Mouse (Mus musculus) stomach, embryonic 16.5 days (tissue): Measurements from ENCODE around the gene Serpinc1. TPM values are rescaled to one million over a fixed set of nuclear protein-coding genes. Genes with fewer than 3 reads are reported as not detected.
A peak's percentile ranks its signal among the peaks of the same experiment; 100 is the strongest.

Experiments used
- ATAC-seq: fragments of 200-750 bp; cut with Nextera tagmentation; 2 replicates; pipeline ENCODE4 v1.8.0; 2017; ENCODE audit warnings: moderate number of reproducible peaks, moderate TSS enrichment; ENCODE audit not compliant: insufficient read depth, low FRiP score
- H3K27ac ChIP-seq: fragments of 300-500 bp; sonication (generic); 2 replicates; pipeline ENCODE4 v1.5.1; 2014; ENCODE audit warnings: low read length
- H3K27me3 ChIP-seq: fragments of 300-500 bp; sonication (generic); 2 replicates; pipeline ENCODE4 v1.6.1; 2014; ENCODE audit warnings: low read length, control low read depth, mixed read lengths; ENCODE audit not compliant: control insufficient read depth, insufficient read depth
- H3K36me3 ChIP-seq: fragments of 300-500 bp; sonication (generic); 2 replicates; pipeline ENCODE4 v1.6.1; 2014; ENCODE audit warnings: low read length; ENCODE audit not compliant: control insufficient read depth, insufficient read depth
- H3K4me1 ChIP-seq: fragments of 300-500 bp; sonication (generic); 2 replicates; pipeline ENCODE4 v1.6.1; 2014; ENCODE audit warnings: low read length, control low read depth, mixed read lengths; ENCODE audit not compliant: control insufficient read depth, insufficient read depth
- H3K4me2 ChIP-seq: fragments of 300-500 bp; sonication (generic); 2 replicates; pipeline ENCODE4 v1.6.1; 2014; ENCODE audit warnings: low read depth, low read length, mixed read lengths
- H3K4me3 ChIP-seq: fragments of 300-500 bp; sonication (generic); replicated peaks from 2 replicates; pipeline ENCODE4 v1.5.1; 2014; ENCODE audit warnings: mild to moderate bottlenecking, low read length
- H3K9ac ChIP-seq: fragments of 300-500 bp; sonication (generic); 2 replicates; pipeline ENCODE4 v1.6.1; 2014; ENCODE audit warnings: low read length
- H3K9me3 ChIP-seq: fragments of 300-500 bp; sonication (generic); replicated peaks from 2 replicates; pipeline ENCODE4 v1.6.1; 2016; ENCODE audit warnings: low read length, control low read depth; ENCODE audit not compliant: control insufficient read depth
- WGBS: fragments of 180-500 bp; shearing (Covaris S2); extraction: QIAGEN DNeasy Blood & Tissue Kit; methylation state at CpG from one replicate; pipeline ENCODE4 v1.1.7; 2014; 5-methylcytosine and 5-hydroxymethylcytosine counted together
- polyA plus RNA-seq: library from polyadenylated mRNA; unstranded; fragments of >200 nt; fragmentation: Nextera tagmentation; extraction: Ambion mirVana; gene quantifications from 2 replicates; pipeline ENCODE4 v1.2.1, GENCODE M21; 2015

The Serpinc1 gene
- polyA plus RNA-seq, 1 experiment from 2014 or later: 40.6 TPM

DNA sequence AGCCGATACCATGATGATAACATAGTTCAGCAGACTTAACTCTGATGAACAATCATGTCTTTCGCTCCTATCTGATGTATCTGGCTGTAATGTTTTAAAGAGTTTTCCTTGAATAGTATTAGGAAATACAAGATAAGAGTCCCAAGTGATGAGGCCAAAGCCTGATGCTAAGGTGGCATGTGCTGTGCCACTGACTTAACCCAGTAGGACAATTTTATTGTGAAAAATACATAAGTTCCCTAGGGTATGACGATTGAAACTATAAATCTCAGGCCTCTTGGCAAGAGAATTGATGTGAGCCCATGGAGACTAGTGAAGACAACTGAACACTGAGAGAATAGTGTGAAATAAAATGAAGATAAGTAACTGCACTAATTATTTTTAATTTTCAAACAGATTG is 59.2 kb downstream of the Serpinc1 start:
- H3K4me2 ChIP-seq: peak overlapping the region; percentile 72
- peaks cover 25% of the 10 kb centered on the region for H3K36me3 ChIP-seq
- H3K4me3 ChIP-seq: peak overlapping the region; percentile 41
- no peaks in the 10 kb centered on the region for H3K9me3 ChIP-seq
- ATAC-seq: no peak
- peaks cover 9% of the 10 kb centered on the region for H3K4me1 ChIP-seq
- no peaks in the 10 kb centered on the region for H3K27me3 ChIP-seq
- H3K9ac ChIP-seq: peak overlapping the region; percentile 69
- 25% methylated on average over 3 of the region's 3 CpGs for WGBS
- peak overlapping the region; percentile 52 for H3K27ac ChIP-seq

DNA sequence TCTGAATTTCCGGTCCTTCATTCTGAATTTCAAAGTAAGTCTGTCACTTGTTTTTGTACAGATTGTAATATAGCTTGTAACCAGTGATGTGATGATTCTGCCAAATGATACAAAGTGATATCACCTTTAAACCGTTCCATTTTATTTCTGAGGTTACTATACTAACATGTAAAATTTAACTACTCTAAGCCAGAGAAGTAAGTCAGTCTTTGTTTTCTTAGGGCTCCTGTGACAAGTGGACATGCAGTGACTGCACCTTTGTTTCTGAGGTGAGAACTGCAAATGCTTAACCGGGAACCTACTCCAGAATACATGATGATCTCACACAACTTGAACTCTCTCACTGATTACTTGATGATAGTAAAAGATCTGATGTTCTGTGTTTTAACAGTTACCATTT is 59.6 kb downstream of the Serpinc1 start:
- Histone ChIP-seq H3K4me2 (peak overlapping the region; percentile 72), H3K27ac (no peak overlapping the region), H3K4me1 (peaks cover 9% of the 10 kb centered on the region), H3K9me3 (no peaks in the 10 kb centered on the region), H3K36me3 (peaks cover 25% of the 10 kb centered on the region), H3K4me3 (peak overlapping the region; percentile 41), H3K9ac (no peak overlapping the region), H3K27me3 (no peaks in the 10 kb centered on the region)
- 39% methylated on average over 3 of the region's 3 CpGs for WGBS
- no peak for ATAC-seq

GRCm38 (mm10) chr1:161038968-161039721 is 60.8 kb downstream of the Serpinc1 start:
- H3K9me3 ChIP-seq: no peaks in the 10 kb centered on the region
- ATAC-seq: no peak
- H3K9ac ChIP-seq: no peak overlapping the region
- no peak overlapping the region for H3K4me3 ChIP-seq
- no peak overlapping the region for H3K4me2 ChIP-seq
- H3K27ac ChIP-seq: no peak overlapping the region
- H3K36me3 ChIP-seq: peaks cover 25% of the 10 kb centered on the region
- no peaks in the 10 kb centered on the region; the same call in none of the 2 replicates for H3K4me1 ChIP-seq
- WGBS: 13% methylated on average over 3 of the region's 3 CpGs
- H3K27me3 ChIP-seq: no peaks in the 10 kb centered on the region

DNA sequence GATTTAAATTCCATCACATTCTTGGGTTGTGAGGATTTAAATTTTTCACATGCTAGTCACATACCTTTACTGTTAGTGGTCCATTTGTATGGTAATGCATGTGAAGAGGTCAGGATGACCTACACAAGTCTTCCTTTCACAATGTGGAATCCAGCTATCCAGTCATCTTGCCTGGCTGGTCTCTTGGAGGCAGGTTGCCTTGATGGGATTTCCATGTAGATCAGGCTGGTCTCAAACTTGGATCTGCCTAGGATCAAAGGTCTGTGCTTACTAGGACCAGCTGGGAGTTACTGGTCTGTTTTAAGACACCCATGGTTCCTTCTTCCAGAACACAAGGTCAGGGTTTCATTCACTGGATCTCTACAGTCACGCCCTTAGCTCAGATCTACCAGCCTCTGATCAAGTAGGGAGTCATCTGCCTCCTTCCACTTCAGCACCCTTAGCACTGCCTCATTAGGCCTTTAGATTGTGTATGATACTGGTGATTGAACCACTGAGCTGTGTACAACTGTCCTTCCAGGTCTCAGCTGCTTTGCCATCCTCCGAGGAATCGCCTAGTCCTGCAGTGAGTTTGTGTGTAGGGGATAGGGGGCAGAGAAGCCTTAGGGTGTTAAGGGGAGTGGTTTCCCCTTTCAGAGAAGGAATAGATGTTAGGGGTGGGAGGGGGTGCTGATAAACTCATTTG is 61.5 kb downstream of the Serpinc1 start:
- WGBS: 16% methylated on average over 3 of the region's 3 CpGs
- Histone ChIP-seq H3K9ac (no peak overlapping the region), H3K36me3 (peaks cover 29% of the 10 kb centered on the region), H3K27ac (peak overlapping the region; percentile 47), H3K9me3 (no peaks in the 10 kb centered on the region), H3K27me3 (no peaks in the 10 kb centered on the region), H3K4me1 (no peaks in the 10 kb centered on the region; the same call in none of the 2 replicates), H3K4me3 (no peak overlapping the region), H3K4me2 (no peak overlapping the region)
- peak; percentile 12; the same call in 1 of the 2 replicates for ATAC-seq

- Histone ChIP-seq H3K4me2 (no peak overlapping the region), H3K27me3 (no peaks in the 10 kb centered on the region), H3K9me3 (no peaks in the 10 kb centered on the region), H3K4me1 (no peaks in the 10 kb centered on the region; the same call in none of the 2 replicates), H3K36me3 (peaks cover 34% of the 10 kb centered on the region), H3K4me3 (no peak overlapping the region), H3K27ac (peak overlapping the region; percentile 47), H3K9ac (no peak overlapping the region)
- ATAC-seq: no peak
- WGBS: 40% methylated on average over 1 of the region's 1 CpGs
Measured at GRCm38 (mm10) chr1:161040426-161040770, 62.0 kb downstream of the Serpinc1 start.

GRCm38 (mm10) chr1:161040855-161041254 is 62.5 kb downstream of the Serpinc1 start:
- no peak overlapping the region for H3K9ac ChIP-seq
- no peaks in the 10 kb centered on the region; the same call in none of the 2 replicates for H3K4me1 ChIP-seq
- no peaks in the 10 kb centered on the region for H3K9me3 ChIP-seq
- ATAC-seq: no peak
- H3K27me3 ChIP-seq: no peaks in the 10 kb centered on the region
- no peak overlapping the region for H3K4me2 ChIP-seq
- no peak overlapping the region for H3K4me3 ChIP-seq
- no peak overlapping the region for H3K27ac ChIP-seq
- peaks cover 37% of the 10 kb centered on the region for H3K36me3 ChIP-seq

GRCm38 (mm10) chr1:161041261-161042020 is 63.1 kb downstream of the Serpinc1 start:
- H3K9ac ChIP-seq: no peak overlapping the region
- no peak overlapping the region for H3K4me3 ChIP-seq
- no peak for ATAC-seq
- no peak overlapping the region for H3K27ac ChIP-seq
- WGBS: 89% methylated on average over 7 of the region's 7 CpGs
- no peaks in the 10 kb centered on the region for H3K9me3 ChIP-seq
- H3K4me1 ChIP-seq: no peaks in the 10 kb centered on the region; the same call in none of the 2 replicates
- H3K4me2 ChIP-seq: no peak overlapping the region
- H3K27me3 ChIP-seq: no peaks in the 10 kb centered on the region
- H3K36me3 ChIP-seq: peaks cover 35% of the 10 kb centered on the region

- Histone ChIP-seq H3K9ac (no peak overlapping the region), H3K4me3 (no peak overlapping the region), H3K9me3 (no peaks in the 10 kb centered on the region), H3K4me2 (no peak overlapping the region), H3K4me1 (no peaks in the 10 kb centered on the region), H3K27ac (no peak overlapping the region), H3K36me3 (peaks cover 13% of the 10 kb centered on the region; the same call in 1 of the 2 replicates), H3K27me3 (no peaks in the 10 kb centered on the region)
- no peak for ATAC-seq
- WGBS: 83% methylated on average over 3 of the region's 3 CpGs
Measured at GRCm38 (mm10) chr1:161046972-161047371, 68.6 kb downstream of the Serpinc1 start.
